Mouse (Mus musculus) stomach, postnatal 0 days (tissue): ENCODE results near the gene Actr6. TPM values are rescaled to one million over a fixed set of nuclear protein-coding genes. Genes with fewer than 3 reads are reported as not detected.
A peak's percentile ranks its signal among the peaks of the same experiment; 100 is the strongest.

Experiments used
- ATAC-seq: fragments of 200-750 bp; cut with Nextera tagmentation; 2 replicates; pipeline ENCODE4 v1.8.0; 2017; ENCODE audit not compliant: low FRiP score, low TSS enrichment
- DNase-seq: peaks from one replicate; pipeline ENCODE4 v3.0.0-alpha.2; 2016; ENCODE audit warnings: low spot score
- H3K27ac ChIP-seq: fragments of 300-500 bp; sonication (generic); replicated peaks from 2 replicates; pipeline ENCODE4 v1.5.1; 2014; ENCODE audit warnings: mild to moderate bottlenecking, control low read depth
- H3K27me3 ChIP-seq: fragments of 300-500 bp; sonication (generic); 2 replicates; pipeline ENCODE4 v1.6.1; 2014; ENCODE audit warnings: low read length; ENCODE audit not compliant: control insufficient read depth, insufficient read depth
- H3K36me3 ChIP-seq: fragments of 300-500 bp; sonication (generic); 2 replicates; pipeline ENCODE4 v1.6.1; 2014; ENCODE audit warnings: low read length, mixed read lengths; ENCODE audit not compliant: control insufficient read depth, insufficient read depth
- H3K4me1 ChIP-seq: fragments of 300-500 bp; sonication (generic); replicated peaks from 2 replicates; pipeline ENCODE4 v1.6.1; 2014; ENCODE audit warnings: antibody characterized with exemption; ENCODE audit not compliant: control insufficient read depth, insufficient read depth
- H3K4me2 ChIP-seq: fragments of 300-500 bp; sonication (generic); replicated peaks from 2 replicates; pipeline ENCODE4 v1.6.1; 2014; ENCODE audit warnings: low read depth, mild to moderate bottlenecking, control low read depth, moderate library complexity
- H3K4me3 ChIP-seq: fragments of 300-500 bp; sonication (generic); 2 replicates; pipeline ENCODE4 v1.5.1; 2014; ENCODE audit warnings: low read depth, low read length, control low read depth
- H3K9ac ChIP-seq: fragments of 300-500 bp; sonication (generic); 2 replicates; pipeline ENCODE4 v1.6.1; 2014; ENCODE audit warnings: mild to moderate bottlenecking, low read length, control low read depth, mixed read lengths
- H3K9me3 ChIP-seq: fragments of 300-500 bp; sonication (generic); 2 replicates; pipeline ENCODE4 v1.6.1; 2016; ENCODE audit warnings: low read length; ENCODE audit not compliant: control insufficient read depth
- CTCF ChIP-seq: IDR thresholded peaks from 2 replicates; pipeline ENCODE4 v1.5.1; 2016; ENCODE audit warnings: antibody characterized with exemption, low read depth, mild to moderate bottlenecking, moderate library complexity
- EP300 ChIP-seq: optimal IDR thresholded peaks from 2 replicates; pipeline ENCODE3; 2016; ENCODE audit warnings: antibody characterized with exemption
- WGBS: fragments of 180-500 bp; shearing (Covaris S2); extraction: QIAGEN DNeasy Blood & Tissue Kit; methylation state at CpG from one replicate; pipeline ENCODE4 v1.1.7; 2014; 5-methylcytosine and 5-hydroxymethylcytosine counted together
- polyA plus RNA-seq: library from polyadenylated mRNA; unstranded; fragments of >200 nt; fragmentation: Nextera tagmentation; extraction: Ambion mirVana; gene quantifications from 2 replicates; pipeline ENCODE4 v1.2.1, GENCODE M21; 2015

The Actr6 gene
- polyA plus RNA-seq, 1 experiment from 2014 or later = 17.1 TPM

DNA sequence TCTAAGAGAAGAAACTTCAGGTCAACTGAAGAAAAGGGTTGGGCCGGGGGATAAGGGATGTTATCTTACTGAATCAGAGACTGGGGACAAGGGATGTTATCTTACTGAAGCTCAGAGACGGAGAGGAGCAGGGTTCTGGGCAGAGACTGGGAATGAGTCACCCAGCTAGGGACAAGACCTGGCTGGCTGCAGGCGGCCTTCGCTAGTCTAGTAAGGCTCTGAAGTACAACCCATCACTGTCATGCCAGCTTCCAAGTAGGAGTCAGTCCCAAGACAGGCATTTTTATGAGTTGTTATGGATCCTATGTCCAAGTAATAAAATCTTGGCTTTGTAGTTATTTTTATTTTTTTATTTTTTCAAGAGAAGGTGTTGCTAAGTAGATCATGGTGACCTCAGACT is 11.2 kb upstream of the Actr6 start:
- DNase-seq = peak; percentile 53
- no peaks in the 10 kb centered on the region for H3K27me3 ChIP-seq
- H3K4me3 ChIP-seq = no peak overlapping the region
- no peak for TF ChIP-seq CTCF
- TF ChIP-seq EP300 = no peak
- WGBS = 59% methylated on average over 4 of the region's 4 CpGs
- peak overlapping the region; percentile 63 for H3K27ac ChIP-seq
- H3K36me3 ChIP-seq = no peaks in the 10 kb centered on the region
- H3K9me3 ChIP-seq = no peaks in the 10 kb centered on the region
- H3K4me1 ChIP-seq = no peaks in the 10 kb centered on the region
- no peak overlapping the region; the same call in 1 of the 2 replicates for H3K4me2 ChIP-seq
- H3K9ac ChIP-seq = no peak overlapping the region
- peak; percentile 75 for ATAC-seq

DNA sequence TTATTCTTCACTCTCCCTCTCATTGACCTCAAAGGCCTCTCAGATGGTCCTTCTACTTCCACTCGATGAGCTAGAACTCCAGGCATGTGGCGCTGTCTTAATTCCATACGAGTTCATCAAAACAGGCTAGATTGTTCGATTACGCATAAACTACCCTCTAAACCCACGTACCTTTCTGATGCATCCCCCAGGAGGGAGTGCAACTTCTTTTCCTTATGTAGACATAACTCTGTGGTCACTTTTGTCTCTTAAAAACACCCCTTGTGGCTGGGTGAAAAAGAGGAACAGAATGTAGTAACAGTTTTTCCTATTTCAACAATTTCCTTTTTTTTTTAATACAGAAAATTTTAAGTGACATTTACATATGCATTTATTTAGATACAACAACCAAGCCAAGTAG is 8.9 kb upstream of the Actr6 start:
- no peaks in the 10 kb centered on the region for H3K27me3 ChIP-seq
- H3K4me1 ChIP-seq = no peaks in the 10 kb centered on the region
- no peak overlapping the region for H3K4me3 ChIP-seq
- H3K9me3 ChIP-seq = no peaks in the 10 kb centered on the region
- H3K27ac ChIP-seq = no peak overlapping the region
- no peak for TF ChIP-seq EP300
- no peak for TF ChIP-seq CTCF
- no peak for ATAC-seq
- no peak overlapping the region for H3K9ac ChIP-seq
- no peaks in the 10 kb centered on the region for H3K36me3 ChIP-seq
- no peak for DNase-seq
- H3K4me2 ChIP-seq = no peak overlapping the region
- 81% methylated on average over 6 of the region's 6 CpGs for WGBS

DNA sequence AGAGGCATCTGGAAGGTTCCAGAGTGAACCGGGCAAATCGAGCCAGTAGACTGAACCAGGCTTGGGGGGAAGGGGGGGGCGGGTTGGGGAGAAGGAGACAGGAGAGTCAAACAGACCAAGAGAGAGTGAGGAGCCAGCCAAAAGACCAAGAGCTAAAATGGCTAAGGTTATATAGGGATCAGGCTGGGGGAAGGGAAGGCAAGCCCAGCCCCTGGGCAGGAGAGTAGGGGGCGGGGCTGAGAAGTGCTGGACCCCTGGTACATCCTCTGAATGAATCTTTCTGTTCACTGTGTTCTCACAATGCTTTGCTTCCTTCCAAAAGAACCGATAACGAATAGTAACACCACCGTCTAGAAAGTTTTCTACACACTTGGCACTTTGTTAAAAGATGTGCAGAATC is 7.6 kb upstream of the Actr6 start:
- no peak overlapping the region for H3K9ac ChIP-seq
- H3K36me3 ChIP-seq = no peaks in the 10 kb centered on the region
- H3K9me3 ChIP-seq = no peaks in the 10 kb centered on the region
- 69% methylated on average over 6 of the region's 7 CpGs for WGBS
- no peak for TF ChIP-seq EP300
- no peak for TF ChIP-seq CTCF
- no peak for ATAC-seq
- H3K27ac ChIP-seq = no peak overlapping the region
- no peaks in the 10 kb centered on the region for H3K4me1 ChIP-seq
- no peak overlapping the region for H3K4me2 ChIP-seq
- H3K27me3 ChIP-seq = no peaks in the 10 kb centered on the region
- DNase-seq = no peak
- H3K4me3 ChIP-seq = no peak overlapping the region

DNA sequence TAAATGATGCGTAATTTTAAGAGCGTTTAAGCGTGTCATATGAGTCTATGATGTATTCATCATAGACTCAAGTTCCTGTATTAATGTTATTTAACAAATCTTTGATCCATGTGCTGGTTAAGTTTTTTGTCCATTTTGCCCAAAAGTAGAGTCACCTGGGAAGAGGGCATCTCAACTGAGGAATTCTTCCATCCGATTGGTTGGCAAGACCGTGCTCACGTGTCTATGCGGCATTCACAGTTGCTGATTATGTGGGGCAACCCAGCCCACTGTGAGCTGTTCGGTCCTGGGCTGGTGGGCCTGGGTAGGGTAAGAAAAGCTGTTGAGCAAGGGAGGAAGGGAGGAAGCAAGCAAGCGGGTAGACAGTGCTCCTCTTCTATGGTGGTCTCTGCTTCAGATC is 6.3 kb upstream of the Actr6 start:
- H3K27me3 ChIP-seq = no peaks in the 10 kb centered on the region

DNA sequence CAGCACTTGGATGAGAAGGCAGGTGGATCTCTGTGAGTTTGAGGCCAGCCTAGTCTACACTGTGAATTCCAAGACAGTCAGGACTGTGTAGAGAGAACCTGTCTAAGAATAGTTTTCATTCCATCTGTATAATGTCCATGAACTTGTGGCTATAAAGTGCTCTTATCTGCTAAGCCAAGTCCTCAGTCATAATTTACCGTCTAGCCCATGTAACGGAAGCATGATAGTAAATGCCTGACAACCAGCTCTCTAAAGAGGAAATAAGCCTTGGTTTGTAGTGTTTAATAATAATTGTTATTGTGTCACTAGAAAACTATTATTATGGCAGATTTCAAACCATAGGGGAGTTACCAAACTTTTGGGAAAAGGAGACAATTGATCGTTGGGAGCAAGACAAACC is 5.8 kb upstream of the Actr6 start:
- no peaks in the 10 kb centered on the region for H3K4me1 ChIP-seq
- no peaks in the 10 kb centered on the region for H3K27me3 ChIP-seq
- no peaks in the 10 kb centered on the region for H3K36me3 ChIP-seq
- no peak overlapping the region for H3K4me3 ChIP-seq
- DNase-seq (no peak), ATAC-seq (no peak)
- 84% methylated on average over 3 of the region's 3 CpGs for WGBS
- no peak overlapping the region for H3K27ac ChIP-seq
- H3K4me2 ChIP-seq = no peak overlapping the region
- no peak overlapping the region for H3K9ac ChIP-seq
- H3K9me3 ChIP-seq = no peaks in the 10 kb centered on the region
- TF ChIP-seq CTCF (no peak), EP300 (no peak)

More for the DNA sequence above, 6.3 kb upstream of the Actr6 start:
- no peak for ATAC-seq
- Histone ChIP-seq H3K4me1 (no peaks in the 10 kb centered on the region), H3K9me3 (no peaks in the 10 kb centered on the region), H3K4me3 (no peak overlapping the region), H3K36me3 (no peaks in the 10 kb centered on the region), H3K27ac (no peak overlapping the region), H3K9ac (no peak overlapping the region), H3K4me2 (no peak overlapping the region)
- no peak for DNase-seq
- WGBS = 85% methylated on average over 9 of the region's 9 CpGs
- TF ChIP-seq EP300 (no peak), CTCF (no peak)

DNA sequence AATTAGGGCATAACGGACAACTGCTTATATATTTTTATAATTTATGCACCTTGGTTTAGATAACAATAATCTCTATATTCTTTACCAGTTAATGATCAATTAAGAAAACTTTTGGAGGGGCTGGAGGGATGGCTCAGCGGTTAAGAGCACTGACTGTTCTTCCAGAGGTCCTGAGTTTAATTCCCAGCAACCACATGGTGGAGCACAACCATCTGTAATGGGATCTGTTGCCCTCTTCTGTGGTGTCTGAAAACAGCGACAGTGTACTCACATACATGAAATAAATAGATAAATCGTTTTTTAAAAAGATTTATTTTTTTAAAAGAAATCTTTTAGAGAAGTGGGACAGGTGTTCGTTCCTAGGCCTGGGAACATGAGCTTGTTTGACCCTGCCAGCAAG is 5.0 kb upstream of the Actr6 start:
- no peak for ATAC-seq

More for the DNA sequence above, 5.0 kb upstream of the Actr6 start:
- no peaks in the 10 kb centered on the region for H3K27me3 ChIP-seq
- H3K36me3 ChIP-seq = no peaks in the 10 kb centered on the region
- H3K4me3 ChIP-seq = no peak overlapping the region
- no peak overlapping the region for H3K27ac ChIP-seq
- H3K4me2 ChIP-seq = no peak overlapping the region
- H3K9ac ChIP-seq = no peak overlapping the region
- 35% methylated on average over 5 of the region's 5 CpGs for WGBS
- H3K9me3 ChIP-seq = no peaks in the 10 kb centered on the region
- H3K4me1 ChIP-seq = 0 out of 2 replicates have a peak, but pooled peaks cover 2% of the 10 kb centered on the region
- DNase-seq = no peak
- TF ChIP-seq CTCF (peak; percentile 52), EP300 (no peak)
